Mouse (Mus musculus) G1E (cell line): ENCODE data around the gene Elf5. TPM values are rescaled to one million over a fixed set of nuclear protein-coding genes. Genes with fewer than 3 reads are reported as not detected.

Experiments
- ATAC-seq: 2 replicates; pipeline ENCODE4 v1.8.0; 2016; ENCODE audit warnings: mild to moderate bottlenecking; ENCODE audit not compliant: insufficient number of reproducible peaks, poor library complexity, low FRiP score, severe bottlenecking; ENCODE audit errors: extremely low read depth
- DNase-seq: peaks from one replicate; pipeline ENCODE4 v3.0.0; 2012; ENCODE audit warnings: low spot score
- H3K27me3 ChIP-seq: 2 replicates; pipeline ENCODE4 v1.6.1; 2012; ENCODE audit warnings: mild to moderate bottlenecking, low read length, inconsistent platforms; ENCODE audit not compliant: insufficient read depth
- H3K36me3 ChIP-seq: replicated peaks from 2 replicates; pipeline ENCODE3; 2012; ENCODE audit warnings: mild to moderate bottlenecking, inconsistent platforms
- H3K4me1 ChIP-seq: 2 replicates; pipeline ENCODE4 v1.6.1; 2012; ENCODE audit warnings: low read depth, low read length, inconsistent platforms, mixed read lengths; ENCODE audit not compliant: insufficient read depth
- H3K4me3 ChIP-seq: 2 replicates; pipeline ENCODE4 v1.5.1; 2012; ENCODE audit warnings: low read depth, mild to moderate bottlenecking, inconsistent platforms, low read length, moderate library complexity, mixed read lengths
- H3K9me3 ChIP-seq: replicated peaks from 2 replicates; pipeline ENCODE4 v1.6.1; 2012; ENCODE audit warnings: inconsistent platforms
- CTCF ChIP-seq: IDR thresholded peaks from 2 replicates; pipeline ENCODE4 v1.5.1; 2012; ENCODE audit warnings: low read depth, low read length, inconsistent platforms, mixed read lengths
- GATA1 ChIP-seq: IDR thresholded peaks from 2 replicates; pipeline ENCODE4 v1.6.1; 2012; ENCODE audit warnings: borderline replicate concordance, low read length, inconsistent platforms, mixed read lengths
- GATA2 ChIP-seq: IDR thresholded peaks from 2 replicates; pipeline ENCODE4 v1.6.1; 2012; ENCODE audit warnings: low read depth, low read length, inconsistent platforms, borderline replicate concordance
- POLR2AphosphoS5 ChIP-seq: IDR thresholded peaks from 2 replicates; pipeline ENCODE4 v1.6.1; 2012; ENCODE audit warnings: low read depth, low read length, inconsistent platforms; ENCODE audit not compliant: insufficient replicate concordance
- TAL1 ChIP-seq: conservative IDR thresholded peaks from 2 replicates; pipeline ENCODE4 v1.6.1; 2012; ENCODE audit warnings: low read depth, low read length, inconsistent platforms, mixed read lengths
- polyA plus RNA-seq: library from polyadenylated mRNA; stranded (reverse); fragments of >175 nt; gene quantifications from 2 replicates; pipeline ENCODE4 v1.2.3, GENCODE M21; 2012
- total RNA-seq, 2 experiments: library from RNA; stranded (forward) in 1 of 2; stranded (reverse) in 1 of 2; fragments of 200-1000 nt in 1 of 2; fragments of >200 nt in 1 of 2; fragmentation: Nextera tagmentation in 1 of 2; gene quantifications; 2 replicates each; pipeline ENCODE4 v1.2.3; 2014 to 2017

Gene Elf5
- total and polyA plus RNA-seq, 3 experiments, result 0.11 TPM; not detected in 2

DNA sequence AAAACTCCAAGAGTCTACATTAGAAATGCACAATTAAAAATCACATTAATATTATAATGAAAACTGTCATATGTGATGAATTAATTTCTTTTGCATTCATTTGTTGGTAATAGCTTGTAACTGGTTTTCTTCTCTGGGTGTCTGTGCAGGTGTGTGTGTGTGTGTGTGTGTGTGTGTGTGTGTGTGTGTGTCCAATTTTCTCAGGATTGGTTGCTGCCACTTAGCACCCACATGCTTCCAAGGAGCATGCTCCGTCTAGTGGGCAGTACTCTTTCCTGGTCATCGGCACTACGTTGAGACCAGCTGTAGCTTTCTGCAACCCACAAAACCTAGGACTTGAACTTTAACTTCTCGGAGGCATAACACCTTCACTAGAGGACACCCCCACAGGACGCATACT, 45.6 kb downstream of the Elf5 start:
- TF ChIP-seq CTCF (no peak), POLR2AphosphoS5 (no peak), GATA1 (no peak), GATA2 (no peak), TAL1 (no peak)
- no peak for ATAC-seq
- DNase-seq, result no peak
- Histone ChIP-seq H3K36me3 (peaks cover 96% of the 10 kb centered on the region), H3K4me1 (peaks cover 9% of the 10 kb centered on the region; the same call in 1 of the 2 replicates), H3K27me3 (no peaks in the 10 kb centered on the region), H3K9me3 (no peaks in the 10 kb centered on the region), H3K4me3 (no peak overlapping the region)

DNA sequence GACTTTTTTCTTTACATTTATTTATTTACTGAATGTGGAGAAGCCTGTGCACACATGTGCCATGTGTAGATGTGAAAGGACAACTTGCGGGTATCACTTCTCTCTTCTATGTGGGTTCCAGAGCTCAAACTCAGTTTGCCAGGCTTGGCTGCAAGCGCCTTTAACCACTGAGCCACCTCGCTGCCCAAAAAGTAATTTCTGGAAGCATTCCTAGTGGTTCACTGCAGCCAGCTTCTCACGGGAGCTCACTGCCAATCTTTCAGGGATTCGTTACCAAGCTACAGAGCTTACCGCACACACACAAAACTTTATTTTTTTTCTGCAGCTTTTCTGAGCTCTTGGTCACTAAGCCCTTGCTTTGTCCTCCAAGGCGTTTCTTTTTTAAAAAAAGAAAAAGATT, 46.1 kb downstream of the Elf5 start:
- no peak for TF ChIP-seq CTCF
- no peak for TF ChIP-seq POLR2AphosphoS5
- TF ChIP-seq GATA1, result no peak
- TF ChIP-seq GATA2, result no peak
- no peak for TF ChIP-seq TAL1
- Histone ChIP-seq H3K4me1 (peaks cover 9% of the 10 kb centered on the region; the same call in 1 of the 2 replicates), H3K27me3 (no peaks in the 10 kb centered on the region), H3K36me3 (peaks cover 95% of the 10 kb centered on the region), H3K4me3 (no peak overlapping the region), H3K9me3 (no peaks in the 10 kb centered on the region)
- ATAC-seq, result no peak
- no peak for DNase-seq

DNA sequence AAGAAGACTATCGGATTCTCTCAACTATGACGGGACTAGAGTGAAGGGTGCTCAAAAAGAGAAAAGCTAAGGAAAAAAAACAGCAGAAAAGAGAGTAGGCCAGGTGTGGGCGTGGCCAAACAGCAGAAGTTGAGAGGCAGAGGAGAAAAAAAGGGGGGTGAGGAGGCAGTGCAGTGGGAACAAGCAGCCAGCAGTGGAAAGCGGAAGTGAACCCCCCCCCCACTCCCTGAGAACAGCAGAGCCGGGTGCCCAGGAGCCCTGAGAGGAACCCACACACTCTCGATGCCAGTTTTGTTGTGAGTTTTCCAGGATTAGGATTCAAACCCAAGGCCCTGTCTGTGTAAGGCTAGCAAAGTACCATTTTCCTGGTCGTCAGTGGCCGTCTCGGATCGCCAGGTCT, 47.6 kb downstream of the Elf5 start:
- H3K36me3 ChIP-seq, result peaks cover 95% of the 10 kb centered on the region
- no peak overlapping the region for H3K4me3 ChIP-seq
- H3K27me3 ChIP-seq, result no peaks in the 10 kb centered on the region
- H3K4me1 ChIP-seq, result peaks cover 9% of the 10 kb centered on the region; the same call in 1 of the 2 replicates
- H3K9me3 ChIP-seq, result no peaks in the 10 kb centered on the region
- DNase-seq, result no peak
- TF ChIP-seq TAL1 (no peak), POLR2AphosphoS5 (no peak), GATA1 (no peak), CTCF (no peak), GATA2 (no peak)
- ATAC-seq, result no peak

DNA sequence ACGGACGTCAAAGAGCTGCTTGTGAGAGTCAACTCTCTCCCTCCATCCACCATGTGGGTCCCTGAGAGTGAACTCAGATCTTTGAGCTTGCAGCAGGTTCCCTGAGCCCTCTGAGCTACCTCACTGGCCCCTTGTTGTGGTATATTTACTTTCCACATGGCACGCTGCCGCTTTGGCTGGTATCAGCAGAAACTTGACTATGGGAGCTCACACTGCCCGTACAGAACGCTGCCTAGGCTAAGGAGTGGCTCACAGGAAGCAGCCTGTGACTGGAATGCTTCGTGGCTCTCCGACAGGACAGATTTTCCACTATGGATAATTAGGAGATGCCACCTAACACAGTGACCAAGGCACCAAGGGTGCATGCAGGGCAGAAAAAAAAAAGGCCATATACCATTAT, 49.7 kb downstream of the Elf5 start:
- Histone ChIP-seq H3K27me3 (no peaks in the 10 kb centered on the region), H3K36me3 (peaks cover 92% of the 10 kb centered on the region), H3K4me3 (no peak overlapping the region), H3K4me1 (peaks cover 9% of the 10 kb centered on the region; the same call in 1 of the 2 replicates), H3K9me3 (no peaks in the 10 kb centered on the region)
- ATAC-seq (no peak), DNase-seq (no peak)
- TF ChIP-seq GATA1 (no peak), GATA2 (no peak), POLR2AphosphoS5 (no peak), TAL1 (no peak), CTCF (no peak)

DNA sequence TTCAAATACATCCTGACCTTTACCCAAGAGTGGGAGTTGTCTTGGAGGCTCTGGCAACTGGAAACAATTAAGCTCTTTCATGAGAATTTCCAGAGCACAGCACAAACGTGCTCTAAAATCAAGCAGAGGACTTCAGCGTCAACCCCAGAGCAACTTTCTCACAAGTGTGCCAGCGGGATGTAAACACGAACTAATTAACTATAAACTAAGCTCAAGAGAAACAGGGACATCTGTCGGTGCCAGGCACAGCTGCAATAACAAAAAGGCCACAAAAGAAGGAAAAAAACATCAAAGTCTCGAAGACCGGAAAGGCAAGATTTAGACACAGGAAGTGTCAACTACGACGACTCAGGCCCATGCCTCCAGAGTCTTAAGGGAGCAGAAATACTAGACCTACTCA, 50.3 kb downstream of the Elf5 start:
- TF ChIP-seq GATA2, result no peak
- TF ChIP-seq TAL1, result no peak
- Histone ChIP-seq H3K36me3 (peaks cover 92% of the 10 kb centered on the region), H3K4me1 (peaks cover 9% of the 10 kb centered on the region; the same call in 1 of the 2 replicates), H3K4me3 (no peak overlapping the region), H3K27me3 (no peaks in the 10 kb centered on the region), H3K9me3 (no peaks in the 10 kb centered on the region)
- no peak for DNase-seq
- no peak for ATAC-seq

DNA sequence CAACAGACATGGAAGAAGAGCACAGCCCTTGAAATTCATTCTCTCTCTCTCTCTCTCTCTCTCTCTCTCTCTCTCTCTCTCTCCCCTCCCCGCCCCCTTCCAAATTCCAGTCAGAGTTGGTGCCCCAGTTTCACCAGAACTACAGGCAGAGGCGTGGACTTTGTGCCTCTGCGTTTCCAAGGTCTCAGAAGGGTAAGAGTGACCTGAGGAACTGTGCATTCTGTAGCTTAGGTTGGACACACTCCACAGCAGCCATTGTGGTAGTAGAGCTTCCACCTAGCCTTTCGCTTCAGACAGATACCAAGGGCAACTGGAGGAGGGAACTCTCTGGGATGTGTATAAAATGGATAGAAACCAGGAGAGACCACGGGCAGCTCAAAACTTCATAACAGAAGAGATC, 51.3 kb downstream of the Elf5 start:
- no peak for TF ChIP-seq POLR2AphosphoS5
- no peak for TF ChIP-seq TAL1
- no peak for TF ChIP-seq GATA2
- TF ChIP-seq GATA1, result no peak
- TF ChIP-seq CTCF, result no peak
- DNase-seq (no peak), ATAC-seq (no peak)
- peaks cover 94% of the 10 kb centered on the region for H3K36me3 ChIP-seq
- no peak overlapping the region for H3K4me3 ChIP-seq
- no peaks in the 10 kb centered on the region for H3K9me3 ChIP-seq
- H3K27me3 ChIP-seq, result no peaks in the 10 kb centered on the region
- H3K4me1 ChIP-seq, result peaks cover 9% of the 10 kb centered on the region; the same call in 1 of the 2 replicates

DNA sequence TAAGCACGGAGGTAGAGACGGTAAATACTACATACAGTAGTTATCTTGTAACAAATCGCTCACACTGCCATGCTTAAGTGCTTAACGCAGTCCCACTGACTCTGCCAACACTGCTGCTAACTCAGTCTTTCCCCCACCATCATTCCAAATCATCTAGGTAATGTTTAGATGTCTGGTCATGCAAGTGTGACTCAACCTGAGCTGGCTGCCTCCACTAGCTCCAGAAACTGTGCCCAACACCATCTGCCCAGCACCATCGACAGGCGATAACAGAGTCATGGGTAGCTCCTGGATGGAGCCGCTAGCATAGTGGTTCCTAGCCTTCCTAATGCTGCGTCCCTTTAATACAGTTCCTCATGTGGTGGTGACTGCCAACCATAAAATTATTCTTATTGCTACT, 53.0 kb downstream of the Elf5 start:
- TF ChIP-seq GATA1 (no peak), TAL1 (no peak), CTCF (no peak), POLR2AphosphoS5 (no peak), GATA2 (no peak)
- H3K4me1 ChIP-seq, result peaks cover 6% of the 10 kb centered on the region; the same call in 1 of the 2 replicates
- no peaks in the 10 kb centered on the region for H3K9me3 ChIP-seq
- peaks cover 94% of the 10 kb centered on the region for H3K36me3 ChIP-seq
- H3K27me3 ChIP-seq, result no peaks in the 10 kb centered on the region
- no peak for ATAC-seq
- no peak overlapping the region for H3K4me3 ChIP-seq
- no peak for DNase-seq
